Mouse (Mus musculus): Measurements from ENCODE around the gene Nptx1. TPM values are rescaled to one million over a fixed set of nuclear protein-coding genes. Genes with fewer than 3 reads are reported as not detected.

Nptx1 gene
- total and polyA plus RNA-seq, 3 experiments, result 0.11 TPM; not detected in 2

GRCm38 (mm10) chr11:119576855-119577254, 29.3 kb upstream of the Nptx1 start:
- H3K27me3 ChIP-seq (ENCODE audit: insufficient read depth, low read length), result peaks cover 41% of the 10 kb centered on the region

GRCm38 (mm10) chr11:119572316-119573010, 24.9 kb upstream of the Nptx1 start:
- peaks cover 3% of the 10 kb centered on the region; the same call in 1 of the 2 replicates for H3K9me3 ChIP-seq (replicated peaks)
- DNase-seq (ENCODE audit: low spot score) (no peak), ATAC-seq (ENCODE audit: extremely low read depth, insufficient number of reproducible peaks, low FRiP score, poor library complexity, severe bottlenecking) (no peak)
- H3K36me3 ChIP-seq (replicated peaks), result no peaks in the 10 kb centered on the region
- no peak overlapping the region for H3K4me3 ChIP-seq (ENCODE audit: low read depth, low read length)
- TF ChIP-seq GATA2 (IDR thresholded peaks at IDR 0.05; ENCODE audit: borderline replicate concordance, low read depth, low read length) (no peak), POLR2AphosphoS5 (IDR thresholded peaks at IDR 0.05; ENCODE audit: insufficient replicate concordance, low read depth, low read length) (no peak), TAL1 (conservative IDR thresholded peaks at IDR 0.05; ENCODE audit: low read depth, low read length) (no peak), CTCF (IDR thresholded peaks at IDR 0.05; ENCODE audit: low read depth, low read length) (no peak), GATA1 (IDR thresholded peaks at IDR 0.05; ENCODE audit: borderline replicate concordance, low read length) (no peak)
- peaks cover 44% of the 10 kb centered on the region for H3K27me3 ChIP-seq (ENCODE audit: insufficient read depth, low read length)
- H3K4me1 ChIP-seq (ENCODE audit: insufficient read depth, low read depth, low read length), result no peaks in the 10 kb centered on the region

More at GRCm38 (mm10) chr11:119576855-119577254, 29.3 kb upstream of the Nptx1 start:
- no peak overlapping the region for H3K4me3 ChIP-seq (ENCODE audit: low read depth, low read length)
- H3K36me3 ChIP-seq (replicated peaks), result no peaks in the 10 kb centered on the region
- H3K4me1 ChIP-seq (ENCODE audit: insufficient read depth, low read depth, low read length), result no peaks in the 10 kb centered on the region
- H3K9me3 ChIP-seq (replicated peaks), result no peaks in the 10 kb centered on the region
- TF ChIP-seq TAL1 (conservative IDR thresholded peaks at IDR 0.05; ENCODE audit: low read depth, low read length) (no peak), CTCF (IDR thresholded peaks at IDR 0.05; ENCODE audit: low read depth, low read length) (no peak), POLR2AphosphoS5 (IDR thresholded peaks at IDR 0.05; ENCODE audit: insufficient replicate concordance, low read depth, low read length) (no peak), GATA1 (IDR thresholded peaks at IDR 0.05; ENCODE audit: borderline replicate concordance, low read length) (no peak), GATA2 (IDR thresholded peaks at IDR 0.05; ENCODE audit: borderline replicate concordance, low read depth, low read length) (no peak)
- ATAC-seq (ENCODE audit: extremely low read depth, insufficient number of reproducible peaks, low FRiP score, poor library complexity, severe bottlenecking), result no peak
- no peak for DNase-seq (ENCODE audit: low spot score)

- Histone ChIP-seq H3K9me3 (replicated peaks) (peaks cover 3% of the 10 kb centered on the region; the same call in 1 of the 2 replicates), H3K4me1 (ENCODE audit: insufficient read depth, low read depth, low read length) (no peaks in the 10 kb centered on the region), H3K27me3 (ENCODE audit: insufficient read depth, low read length) (peaks cover 52% of the 10 kb centered on the region), H3K4me3 (ENCODE audit: low read depth, low read length) (no peak overlapping the region), H3K36me3 (replicated peaks) (no peaks in the 10 kb centered on the region)
- no peak for TF ChIP-seq TAL1 (conservative IDR thresholded peaks at IDR 0.05; ENCODE audit: low read depth, low read length)
- TF ChIP-seq GATA1 (IDR thresholded peaks at IDR 0.05; ENCODE audit: borderline replicate concordance, low read length), result no peak
- TF ChIP-seq POLR2AphosphoS5 (IDR thresholded peaks at IDR 0.05; ENCODE audit: insufficient replicate concordance, low read depth, low read length), result no peak
- no peak for TF ChIP-seq GATA2 (IDR thresholded peaks at IDR 0.05; ENCODE audit: borderline replicate concordance, low read depth, low read length)
- no peak for TF ChIP-seq CTCF (IDR thresholded peaks at IDR 0.05; ENCODE audit: low read depth, low read length)
- ATAC-seq (ENCODE audit: extremely low read depth, insufficient number of reproducible peaks, low FRiP score, poor library complexity, severe bottlenecking), result no peak
- no peak for DNase-seq (ENCODE audit: low spot score)
Measured at GRCm38 (mm10) chr11:119566188-119566587, 18.6 kb upstream of the Nptx1 start.

- H3K27me3 ChIP-seq (ENCODE audit: insufficient read depth, low read length), result peaks cover 56% of the 10 kb centered on the region
- peaks cover 3% of the 10 kb centered on the region; the same call in 1 of the 2 replicates for H3K9me3 ChIP-seq (replicated peaks)
- DNase-seq (ENCODE audit: low spot score) (no peak), ATAC-seq (ENCODE audit: extremely low read depth, insufficient number of reproducible peaks, low FRiP score, poor library complexity, severe bottlenecking) (no peak)
- no peaks in the 10 kb centered on the region for H3K4me1 ChIP-seq (ENCODE audit: insufficient read depth, low read depth, low read length)
- H3K36me3 ChIP-seq (replicated peaks), result no peaks in the 10 kb centered on the region
- TF ChIP-seq GATA1 (IDR thresholded peaks at IDR 0.05; ENCODE audit: borderline replicate concordance, low read length) (no peak), POLR2AphosphoS5 (IDR thresholded peaks at IDR 0.05; ENCODE audit: insufficient replicate concordance, low read depth, low read length) (no peak), GATA2 (IDR thresholded peaks at IDR 0.05; ENCODE audit: borderline replicate concordance, low read depth, low read length) (no peak)
- no peak overlapping the region for H3K4me3 ChIP-seq (ENCODE audit: low read depth, low read length)
Measured at GRCm38 (mm10) chr11:119565684-119566083, 18.1 kb upstream of the Nptx1 start.

GRCm38 (mm10) chr11:119565021-119565420, 17.5 kb upstream of the Nptx1 start:
- Histone ChIP-seq H3K9me3 (replicated peaks) (peaks cover 3% of the 10 kb centered on the region; the same call in 1 of the 2 replicates), H3K4me1 (ENCODE audit: insufficient read depth, low read depth, low read length) (no peaks in the 10 kb centered on the region), H3K4me3 (ENCODE audit: low read depth, low read length) (no peak overlapping the region), H3K36me3 (replicated peaks) (no peaks in the 10 kb centered on the region), H3K27me3 (ENCODE audit: insufficient read depth, low read length) (peaks cover 53% of the 10 kb centered on the region)
- no peak for DNase-seq (ENCODE audit: low spot score)
- ATAC-seq (ENCODE audit: extremely low read depth, insufficient number of reproducible peaks, low FRiP score, poor library complexity, severe bottlenecking), result no peak
- TF ChIP-seq GATA1 (IDR thresholded peaks at IDR 0.05; ENCODE audit: borderline replicate concordance, low read length), result no peak
- no peak for TF ChIP-seq TAL1 (conservative IDR thresholded peaks at IDR 0.05; ENCODE audit: low read depth, low read length)
- no peak for TF ChIP-seq GATA2 (IDR thresholded peaks at IDR 0.05; ENCODE audit: borderline replicate concordance, low read depth, low read length)
- no peak for TF ChIP-seq POLR2AphosphoS5 (IDR thresholded peaks at IDR 0.05; ENCODE audit: insufficient replicate concordance, low read depth, low read length)
- no peak for TF ChIP-seq CTCF (IDR thresholded peaks at IDR 0.05; ENCODE audit: low read depth, low read length)

- H3K27me3 ChIP-seq (ENCODE audit: insufficient read depth, low read length), result peaks cover 55% of the 10 kb centered on the region
- no peak for ATAC-seq (ENCODE audit: extremely low read depth, insufficient number of reproducible peaks, low FRiP score, poor library complexity, severe bottlenecking)
- no peaks in the 10 kb centered on the region for H3K36me3 ChIP-seq (replicated peaks)
- peaks cover 3% of the 10 kb centered on the region; the same call in 1 of the 2 replicates for H3K9me3 ChIP-seq (replicated peaks)
- TF ChIP-seq GATA1 (IDR thresholded peaks at IDR 0.05; ENCODE audit: borderline replicate concordance, low read length) (no peak), GATA2 (IDR thresholded peaks at IDR 0.05; ENCODE audit: borderline replicate concordance, low read depth, low read length) (no peak), POLR2AphosphoS5 (IDR thresholded peaks at IDR 0.05; ENCODE audit: insufficient replicate concordance, low read depth, low read length) (no peak), CTCF (IDR thresholded peaks at IDR 0.05; ENCODE audit: low read depth, low read length) (no peak), TAL1 (conservative IDR thresholded peaks at IDR 0.05; ENCODE audit: low read depth, low read length) (no peak)
- H3K4me1 ChIP-seq (ENCODE audit: insufficient read depth, low read depth, low read length), result peaks cover 3% of the 10 kb centered on the region; the same call in 1 of the 2 replicates
- DNase-seq (ENCODE audit: low spot score), result no peak
- no peak overlapping the region for H3K4me3 ChIP-seq (ENCODE audit: low read depth, low read length)
Measured at GRCm38 (mm10) chr11:119564383-119564782, 16.8 kb upstream of the Nptx1 start.
